Mouse (Mus musculus) bone marrow, adult 2 months (tissue): ENCODE measurements around the gene 4933425L06Rik.

Source experiments
- CTCF ChIP-seq: fragments of 200-500 bp; IDR thresholded peaks from 2 replicates; pipeline ENCODE4 v1.5.1; 2011; ENCODE audit warnings: low read length, control low read depth; ENCODE audit not compliant: control insufficient read depth, insufficient read depth
- POLR2A ChIP-seq: fragments of 200-500 bp; IDR thresholded peaks from 2 replicates; pipeline ENCODE4 v1.6.1; 2011; ENCODE audit warnings: low read depth, mild to moderate bottlenecking, control low read depth, low read length, borderline replicate concordance; ENCODE audit not compliant: control insufficient read depth

DNA sequence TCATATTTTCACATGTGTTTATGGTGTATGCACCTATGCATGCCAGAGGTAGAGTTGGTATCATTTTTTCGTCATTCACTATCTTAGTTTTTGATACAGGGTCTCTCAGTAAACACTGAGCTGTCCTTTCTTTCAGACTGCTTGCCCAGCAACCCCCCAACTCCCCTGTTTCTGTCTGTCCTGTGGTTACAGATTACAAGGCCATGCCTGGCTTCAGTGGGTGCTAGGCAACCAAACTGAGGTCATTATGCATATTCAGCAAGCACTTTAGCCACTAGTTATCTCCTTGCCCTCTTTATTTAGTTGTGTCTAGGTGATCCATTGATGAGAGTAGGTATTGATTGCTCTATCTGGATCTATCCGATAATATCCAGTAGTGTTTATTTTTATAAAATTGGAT lies 14.4 kb downstream of the 4933425L06Rik start:
- TF ChIP-seq CTCF, result no peak
- TF ChIP-seq POLR2A, result no peak
